Mouse (Mus musculus): ENCODE results near the gene Gna13.

DNA sequence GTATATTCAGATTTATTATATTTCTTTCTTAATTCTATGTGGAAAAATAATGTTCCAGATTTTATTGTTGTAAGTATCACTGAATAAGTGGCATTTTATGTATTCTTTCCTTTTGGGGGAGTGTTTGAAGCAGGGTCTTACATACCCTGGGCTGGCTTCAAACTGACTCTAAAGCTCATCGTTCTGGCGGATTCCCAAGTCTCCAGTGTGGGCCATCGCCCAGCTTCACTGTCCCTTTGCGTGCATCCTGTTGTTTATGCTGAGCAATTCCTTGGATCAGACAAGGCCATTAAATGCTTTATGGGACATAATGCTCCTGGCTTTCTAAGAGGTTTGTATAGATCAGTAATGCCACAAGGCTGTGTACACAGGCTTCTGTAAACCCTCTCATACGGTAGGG lies 26.4 kb downstream of the Gna13 start:
- TF ChIP-seq CTCF (IDR thresholded peaks at IDR 0.05) = no peak
- TF ChIP-seq POLR2A (IDR thresholded peaks at IDR 0.05; ENCODE audit: insufficient read depth, low read depth, low read length) = no peak
